Mouse (Mus musculus) stomach, postnatal 0 days (tissue): ENCODE measurements around the gene Tmem30b.

ENCODE experiments used
- CTCF ChIP-seq: IDR thresholded peaks from 2 replicates; pipeline ENCODE4 v1.5.1; 2016; ENCODE audit warnings: antibody characterized with exemption, low read depth, mild to moderate bottlenecking, moderate library complexity
- EP300 ChIP-seq: optimal IDR thresholded peaks from 2 replicates; pipeline ENCODE3; 2016; ENCODE audit warnings: antibody characterized with exemption

DNA sequence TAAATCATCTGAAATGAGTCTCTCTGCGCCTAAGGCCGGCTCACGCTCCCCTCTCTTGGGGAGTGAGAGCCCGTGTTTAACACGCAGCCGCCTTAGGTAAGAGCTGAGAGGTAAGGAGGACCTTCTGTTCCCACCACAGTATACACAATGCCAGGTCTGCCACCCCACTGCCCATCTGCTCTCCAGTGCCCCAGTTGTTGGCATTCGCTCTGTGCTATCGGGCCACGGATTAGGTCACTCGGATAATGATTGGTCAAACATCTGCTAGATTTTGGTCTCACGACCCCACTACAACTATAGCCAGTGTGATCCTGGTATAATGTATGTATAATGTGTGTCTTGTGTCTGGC, 19.4 kb upstream of the Tmem30b start:
- TF ChIP-seq CTCF (no peak), EP300 (no peak)
